ENCODE assay signal across 8 mouse cellular contexts in the genomic region with DNA sequence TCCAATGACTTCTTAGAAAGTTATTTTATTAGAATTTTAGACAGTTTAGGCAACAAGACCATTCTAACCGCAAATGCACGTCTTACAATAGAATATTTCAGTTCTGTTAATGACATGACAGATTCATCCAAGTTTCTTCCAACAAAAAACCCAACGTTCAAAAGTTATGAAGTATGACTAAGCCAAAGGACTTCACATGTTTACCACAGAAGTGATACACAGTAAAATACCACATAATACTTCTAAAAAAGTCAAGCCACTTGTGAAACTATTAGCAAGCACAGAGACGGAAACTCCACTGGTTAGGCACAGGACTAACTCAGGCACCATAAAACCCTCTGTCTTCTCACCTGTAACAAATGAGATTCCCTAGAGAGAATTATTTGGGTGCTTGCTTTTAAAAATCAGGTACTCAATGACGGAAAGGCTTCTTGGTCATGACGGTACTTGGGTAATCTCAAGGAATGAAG. TPM values are rescaled to one million over a fixed set of nuclear protein-coding genes. Genes with fewer than 3 reads are reported as not detected.
DNase-seq lines count a peak whose midpoint lies in the region; ATAC-seq and TF ChIP-seq lines count a peak whose summit lies in the region.

No protein-coding gene starts in this region.

- peak overlapping the region; percentile 86 for H3K4me2 ChIP-seq in hindbrain, postnatal 0 days (ENCODE audit: low read depth, low read length)
- peak overlapping the region; percentile 58 for H3K4me2 ChIP-seq in midbrain, embryonic 16.5 days (ENCODE audit: low read length)

- peak overlapping the region; percentile 72; the same call in 1 of the 2 replicates for H3K27ac ChIP-seq in kidney, adult 2 months (ENCODE audit: insufficient read depth, low read depth, low read length)
- H3K27ac ChIP-seq in brown adipose tissue, adult 24 weeks (replicated peaks; ENCODE audit: low read depth, low read length), result peak overlapping the region; percentile 82
- H3K27ac ChIP-seq in hindbrain, postnatal 0 days, result peak overlapping the region; percentile 75
- H3K27ac ChIP-seq in midbrain, embryonic 16.5 days (ENCODE audit: low read length), result no peak overlapping the region

- H3K9ac ChIP-seq in hindbrain, postnatal 0 days (replicated peaks; ENCODE audit: low read length), result peak overlapping the region; percentile 90
- no peak overlapping the region for H3K9ac ChIP-seq in midbrain, embryonic 16.5 days (ENCODE audit: low read depth, low read length)

- H3K4me1 ChIP-seq in kidney, adult 2 months (ENCODE audit: control insufficient read depth, insufficient read depth, low read length), result peaks cover 2% of the 10 kb centered on the region; the same call in 1 of the 2 replicates
- peaks cover 7% of the 10 kb centered on the region; the same call in 1 of the 2 replicates for H3K4me1 ChIP-seq in brown adipose tissue, adult 24 weeks (ENCODE audit: control insufficient read depth, insufficient read depth, insufficient read length, low read length)
- H3K4me1 ChIP-seq in hindbrain, postnatal 0 days (ENCODE audit: insufficient read depth, low read length), result peaks cover 5% of the 10 kb centered on the region; the same call in 1 of the 2 replicates
- peaks cover 9% of the 10 kb centered on the region for H3K4me1 ChIP-seq in midbrain, embryonic 16.5 days (ENCODE audit: control insufficient read depth, insufficient read depth, low read length)

- ATAC-seq in hindbrain, postnatal 0 days, result no peak
- no peak for ATAC-seq in midbrain, embryonic 16.5 days

- no peak for TF ChIP-seq POLR2A in kidney, adult 2 months (IDR thresholded peaks at IDR 0.05; ENCODE audit: low read depth, low read length)

- no peaks in the 10 kb centered on the region for H3K9me3 ChIP-seq in hindbrain, postnatal 0 days (ENCODE audit: low read length)
- no peaks in the 10 kb centered on the region for H3K9me3 ChIP-seq in midbrain, embryonic 16.5 days (replicated peaks; ENCODE audit: control insufficient read depth, low read length, poor library complexity, severe bottlenecking)

- no peaks in the 10 kb centered on the region for H3K27me3 ChIP-seq in kidney, adult 2 months (replicated peaks; ENCODE audit: control insufficient read depth, insufficient read depth, low read length)
- no peaks in the 10 kb centered on the region for H3K27me3 ChIP-seq in hindbrain, postnatal 0 days (ENCODE audit: insufficient read depth, low read length)
- no peaks in the 10 kb centered on the region for H3K27me3 ChIP-seq in midbrain, embryonic 16.5 days (ENCODE audit: control insufficient read depth, insufficient read depth, low read depth, low read length)

- no peaks in the 10 kb centered on the region; the same call in 1 of the 2 replicates for H3K36me3 ChIP-seq in kidney, adult 2 months (ENCODE audit: control insufficient read depth, insufficient read depth, low read length)
- H3K36me3 ChIP-seq in hindbrain, postnatal 0 days (ENCODE audit: insufficient read depth, low read length), result peaks cover 18% of the 10 kb centered on the region
- H3K36me3 ChIP-seq in midbrain, embryonic 16.5 days (ENCODE audit: control insufficient read depth, insufficient read depth, low read length), result peaks cover 15% of the 10 kb centered on the region; the same call in 1 of the 2 replicates

- whole genome bisulfite sequencing in kidney, adult 2 months, result 40% methylated on average over 6 of the region's 6 CpGs
- 63% methylated on average over 6 of the region's 6 CpGs for WGBS in hindbrain, postnatal 0 days
- 70% methylated on average over 6 of the region's 6 CpGs for WGBS in midbrain, embryonic 16.5 days

- no peak for DNase-seq in kidney, adult 2 months
- DNase-seq in kidney, adult 11 months, result no peak
- DNase-seq in hindbrain, postnatal 0 days (ENCODE audit: low spot score), result no peak
- DNase-seq in cerebellum, adult 11-12 months, result no peak
- no peak for DNase-seq in retina, embryonic 14.5 days (ENCODE audit: low spot score)
- no peak for DNase-seq in adrenal gland, postnatal 36 days

- TF ChIP-seq CTCF in kidney, adult 2 months (conservative IDR thresholded peaks at IDR 0.05; ENCODE audit: insufficient read depth, insufficient read length, low read depth, low read length), result no peak
- TF ChIP-seq CTCF in hindbrain, postnatal 0 days (IDR thresholded peaks at IDR 0.05; ENCODE audit: low read depth), result no peak

- H3K4me3 ChIP-seq in kidney, adult 2 months (ENCODE audit: insufficient read depth, low read depth, low read length), result peak overlapping the region; percentile 78; the same call in 1 of the 2 replicates
- peak overlapping the region; percentile 81 for H3K4me3 ChIP-seq in brown adipose tissue, adult 24 weeks (ENCODE audit: insufficient read depth, low read depth, low read length)
- peak overlapping the region; percentile 88 for H3K4me3 ChIP-seq in hindbrain, postnatal 0 days (ENCODE audit: low read length)
- H3K4me3 ChIP-seq in midbrain, embryonic 16.5 days (ENCODE audit: low read depth, low read length), result peak overlapping the region; percentile 80

RNA-seq across cellular contexts. Expression of gene Tbk1, which starts 0.8 kb away (rescaled TPM):
- 7.6 and 14.8 TPM in 2 replicates for polyA plus RNA-seq in kidney, adult 2 months (2012; rRNA removed)
- 9.4 and 16.4 TPM in 2 replicates for polyA plus RNA-seq in brown adipose tissue, adult 24 weeks (2012; ENCODE audit: insufficient read depth, insufficient read length, missing spikeins)
- total RNA-seq in hindbrain, postnatal 0 days (2014; rRNA removed), result 8.1 and 16.7 TPM in 2 replicates
- 21.7 and 26.0 TPM in 2 replicates for polyA plus RNA-seq in hindbrain, postnatal 0 days (2015; fragmentation: Nextera tagmentation; extraction: Ambion mirVana)
- 31.1 and 35.9 TPM in 2 replicates for polyA plus RNA-seq in midbrain, embryonic 16.5 days (2015; fragmentation: Nextera tagmentation; extraction: Ambion mirVana)
- total RNA-seq in adrenal gland, postnatal 36 days (2021), result 10 to 100 TPM; 40.2 to 42.6 TPM

RNA-seq across cellular contexts. Expression of gene Xpot, which starts 38.7 kb away (rescaled TPM):
- polyA plus RNA-seq in kidney, adult 2 months (2012; rRNA removed), result 78.0 and 108 TPM in 2 replicates
- 30.2 and 40.6 TPM in 2 replicates for polyA plus RNA-seq in brown adipose tissue, adult 24 weeks (2012; ENCODE audit: insufficient read depth, insufficient read length, missing spikeins)
- total RNA-seq in hindbrain, postnatal 0 days (2014; rRNA removed), result 116 and 132 TPM in 2 replicates
- polyA plus RNA-seq in hindbrain, postnatal 0 days (2015; fragmentation: Nextera tagmentation; extraction: Ambion mirVana), result 24.0 and 30.2 TPM in 2 replicates
- 30.7 and 32.0 TPM in 2 replicates for polyA plus RNA-seq in midbrain, embryonic 16.5 days (2015; fragmentation: Nextera tagmentation; extraction: Ambion mirVana)
- 100 to 1,000 TPM in 1 of 2 experiments, 10 to 100 TPM in 1; 54.1 to 104 TPM for total RNA-seq in adrenal gland, postnatal 36 days (2021)

RNA-seq across cellular contexts. Expression of gene D930020B18Rik, which starts 54.0 kb away (rescaled TPM):
- polyA plus RNA-seq in kidney, adult 2 months (2012; rRNA removed), result 0.02 TPM in 1 of 2 replicates, not detected in the other
- not detected in 2 replicates for polyA plus RNA-seq in brown adipose tissue, adult 24 weeks (2012; ENCODE audit: insufficient read depth, insufficient read length, missing spikeins)
- total RNA-seq in hindbrain, postnatal 0 days (2014; rRNA removed), result 0.11 and 0.26 TPM in 2 replicates
- 0.25 and 0.39 TPM in 2 replicates for polyA plus RNA-seq in hindbrain, postnatal 0 days (2015; fragmentation: Nextera tagmentation; extraction: Ambion mirVana)
- 0.24 and 0.44 TPM in 2 replicates for polyA plus RNA-seq in midbrain, embryonic 16.5 days (2015; fragmentation: Nextera tagmentation; extraction: Ambion mirVana)
- not detected for total RNA-seq in adrenal gland, postnatal 36 days (2021)
